Mouse (Mus musculus) testis, adult 10 weeks (tissue): ENCODE measurements around the gene Hsdl1. TPM values are rescaled to one million over a fixed set of nuclear protein-coding genes. Genes with fewer than 3 reads are reported as not detected.

ENCODE experiments used
- polyA plus RNA-seq: library from polyadenylated mRNA; stranded (reverse); fragments of 350-450 nt; fragmentation: Illumina TruSeq; extraction: RNeasy Lipid Tissue Mini Kit (QIAGEN cat#74804); gene quantifications from one replicate; pipeline ENCODE4 v1.2.3, GENCODE M21; 2014; ENCODE audit warnings: low read depth, low replicate concordance

Gene Hsdl1
- 6.0 TPM for polyA plus RNA-seq

DNA sequence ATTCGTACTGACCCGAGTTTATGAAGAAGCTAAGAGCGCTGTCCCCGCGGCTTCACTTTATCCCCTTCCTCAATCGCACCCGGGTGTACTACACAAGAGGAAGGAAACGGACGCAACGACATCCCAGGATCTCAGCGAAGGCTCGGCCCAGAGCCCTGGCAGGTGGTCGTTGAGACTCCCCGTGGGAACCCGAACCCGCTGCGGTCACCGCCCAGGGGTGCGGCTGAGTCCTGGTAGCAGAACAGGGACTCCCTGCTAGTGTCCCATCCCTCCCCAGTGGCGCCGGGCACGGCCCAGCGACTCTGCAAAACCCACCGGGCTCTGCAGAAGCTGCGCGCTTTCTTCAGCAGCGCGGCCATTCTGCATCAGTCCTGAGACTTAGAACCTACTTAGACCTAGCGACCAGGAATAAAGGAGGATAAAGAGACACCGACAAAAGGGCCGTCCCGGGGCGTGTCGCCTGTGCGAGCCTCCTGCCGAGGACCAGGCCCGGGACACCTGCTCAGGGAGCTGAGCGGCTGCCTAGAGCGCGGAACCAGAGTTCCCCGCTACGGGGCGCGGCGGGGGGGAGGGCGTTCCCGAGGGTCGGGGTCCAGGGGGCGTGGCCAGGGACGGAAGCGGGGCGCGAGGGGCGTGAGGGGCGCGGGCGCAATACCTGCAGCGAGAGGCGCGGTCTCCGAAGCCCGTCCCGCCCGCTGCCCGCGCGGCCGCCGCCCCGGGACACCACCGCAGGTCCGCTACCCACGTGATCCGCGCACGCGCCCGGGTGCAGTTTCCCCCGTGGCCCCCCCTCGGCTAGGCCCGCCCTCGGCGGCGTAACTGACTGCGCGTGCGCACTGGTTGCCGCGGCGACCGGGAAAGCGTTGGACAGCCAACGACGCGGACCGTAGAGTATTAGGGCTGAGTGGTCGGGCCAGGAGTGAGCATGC lies at the start of gene Hsdl1, which contains the start of gene Dnaaf1:
TSS of gene Hsdl1 (minus strand) at position 747 of the 929 bp plus-strand sequence.
TSS of gene Dnaaf1 (plus strand) at position 799 of the 929 bp plus-strand sequence.

DNA sequence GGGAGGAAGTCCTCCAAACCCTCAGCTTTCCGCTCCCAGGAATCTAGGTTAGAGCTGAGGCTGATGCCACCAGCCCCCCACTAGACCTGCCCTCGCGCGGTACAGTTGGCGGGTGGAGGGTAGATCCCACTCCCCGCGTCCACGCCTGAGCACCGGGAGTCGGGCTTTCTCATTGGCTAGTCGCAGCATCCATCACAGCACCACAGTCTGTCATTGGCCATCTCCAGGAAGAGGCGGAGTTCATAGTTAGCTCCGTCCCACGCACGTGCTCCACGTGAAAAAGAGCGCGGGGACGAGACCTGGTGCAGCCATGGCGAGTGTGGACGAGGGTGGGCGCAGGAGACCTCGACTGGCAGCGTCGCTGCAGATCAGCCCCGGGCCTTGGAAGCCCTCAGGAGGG lies 37.5 kb upstream of the Hsdl1 start, which contains the start of gene Adad2:
TSS of gene Adad2 (plus strand) at position 277 of the 400 bp plus-strand sequence.

DNA sequence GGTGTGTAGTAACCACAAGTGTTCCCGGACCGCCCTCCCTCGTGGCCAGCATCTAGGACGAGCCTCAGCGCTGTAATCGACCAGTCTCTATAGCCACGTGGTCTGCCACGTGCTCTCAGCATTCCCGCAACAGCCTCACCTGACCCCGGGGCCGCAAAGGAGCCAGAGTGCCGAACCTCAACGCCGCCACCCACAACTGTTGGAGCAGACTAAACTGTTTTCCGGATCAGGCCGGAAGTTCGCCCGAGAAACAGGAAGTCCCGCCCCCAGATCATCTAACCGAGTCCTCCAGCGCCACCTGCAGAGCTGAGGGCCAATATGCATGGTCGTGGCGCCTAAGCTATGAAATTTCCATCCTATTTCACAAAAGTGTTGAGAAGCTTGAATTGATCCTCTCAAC lies 30.0 kb upstream of the Hsdl1 start, which contains the start of gene Taf1c:
TSS of gene Taf1c (minus strand) at position 227 of the 400 bp plus-strand sequence.

GRCm38 (mm10) chr8:119558603-119559401 lies 16.2 kb downstream of the Hsdl1 start, which contains the start of gene Mbtps1:
Mbtps1 (minus strand) TSS chr8:119558735.

Other genes with a start within 250 kb of the Hsdl1 start
- 563 TPM for gene Hsbp1, start 230.7 kb downstream of the Hsdl1 start, polyA plus RNA-seq
- gene Mlycd, start 180.3 kb downstream of the Hsdl1 start, polyA plus RNA-seq, result 0.41 TPM
- 6.7 TPM for gene Osgin1, start 141.1 kb downstream of the Hsdl1 start, polyA plus RNA-seq
- gene Necab2, start 128.5 kb downstream of the Hsdl1 start, polyA plus RNA-seq, result 0.63 TPM
- gene Slc38a8, start 73.5 kb downstream of the Hsdl1 start, polyA plus RNA-seq, result 0.17 TPM
- gene Mbtps1, start 16.4 kb downstream of the Hsdl1 start, polyA plus RNA-seq, result 16.9 TPM
- gene Dnaaf1, start 52 bp upstream of the Hsdl1 start, polyA plus RNA-seq, result 38.7 TPM
- not detected for gene Taf1c, start 30.0 kb upstream of the Hsdl1 start, polyA plus RNA-seq
- 0.21 TPM for gene Adad2, start 37.6 kb upstream of the Hsdl1 start, polyA plus RNA-seq
- 1.4 TPM for gene Kcng4, start 60.5 kb upstream of the Hsdl1 start, polyA plus RNA-seq
- gene Wfdc1, start 91.2 kb upstream of the Hsdl1 start, polyA plus RNA-seq, result 3.9 TPM
- gene Atp2c2, start 124.8 kb upstream of the Hsdl1 start, polyA plus RNA-seq, result not detected
- 1.3 TPM for gene Tldc1, start 203.2 kb upstream of the Hsdl1 start, polyA plus RNA-seq